Mouse (Mus musculus) T-helper 1 cell (primary cell): ENCODE results near the gene 1700067P10Rik.

Experiments
- in situ Hi-C: fragments of 300-600 bp; cut with MboI, MseI; formaldehyde crosslinking; loops from one replicate; pipeline ENCODE4 v1.15.1; 2025; ENCODE audit warnings: high pct_unique_total_duplicates

Gene 1700067P10Rik

GRCm38 (mm10) chr17:48089019-48089418, at the start of gene 1700067P10Rik:
TSS of gene 1700067P10Rik (plus strand) at chr17:48089319.
- in situ Hi-C loops: no loop called here

- in situ Hi-C loops: no loop called here
Measured at GRCm38 (mm10) chr17:48041351-48042287, 47.5 kb upstream of the 1700067P10Rik start.

DNA sequence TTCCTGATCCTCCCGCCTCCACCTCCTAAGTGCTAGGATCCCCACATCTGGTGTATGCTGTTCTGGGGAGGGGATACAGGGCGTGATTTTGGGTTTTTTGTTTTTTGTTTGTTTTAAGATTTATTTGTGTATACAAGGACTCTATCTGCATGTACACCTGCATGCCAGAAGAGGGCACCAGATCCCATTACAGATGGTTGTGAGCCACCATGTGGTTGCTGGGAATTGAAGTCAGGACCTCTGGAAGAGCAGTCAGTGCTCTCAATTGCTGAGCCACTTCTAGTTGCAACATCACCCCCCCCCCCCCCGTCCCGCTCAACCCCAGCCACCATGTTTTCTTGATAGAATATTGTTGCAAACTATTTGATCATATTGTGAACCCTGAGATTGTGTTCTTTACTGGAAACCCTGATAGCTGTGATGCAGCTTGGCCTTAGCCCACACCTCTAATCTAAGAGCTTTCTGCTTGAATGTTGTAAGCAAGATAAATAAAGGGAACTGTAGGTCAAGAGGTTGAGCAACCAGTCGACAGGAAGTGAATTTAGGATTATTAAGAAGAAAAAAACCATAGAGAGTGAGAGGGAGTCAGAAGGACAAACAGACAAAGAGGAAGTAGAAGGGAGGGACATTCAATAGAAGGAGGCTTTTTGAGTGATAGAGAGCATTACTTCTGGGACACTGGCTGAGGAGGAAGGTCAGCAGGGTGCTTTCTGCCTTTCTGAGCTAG, 45.8 kb upstream of the 1700067P10Rik start:
- in situ Hi-C loops: no loop called here

DNA sequence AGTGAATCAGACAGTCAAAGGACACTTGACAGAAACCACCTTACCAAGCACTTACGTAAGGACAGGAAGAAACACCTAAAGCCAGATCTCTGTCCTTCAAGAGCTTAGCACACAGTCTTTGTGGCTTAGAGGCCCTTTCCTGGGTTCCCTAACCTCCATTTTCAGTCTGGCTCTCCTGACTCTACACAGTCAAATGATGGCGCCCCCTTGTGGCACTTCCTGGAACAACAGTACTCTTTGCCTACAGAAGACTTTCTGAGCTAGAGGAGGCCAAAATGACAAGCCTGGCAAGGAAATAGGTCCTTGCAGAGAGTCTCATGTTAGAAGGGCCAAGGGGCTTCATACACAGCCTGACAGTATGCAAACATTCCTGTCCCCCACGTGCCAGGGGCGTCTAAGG, 43.5 kb upstream of the 1700067P10Rik start:
- in situ Hi-C loops: loop anchor here (5.0 kb wide), 3 partner anchors 48 to 123 kb away; partner anchors contain the start of gene Foxp4

DNA sequence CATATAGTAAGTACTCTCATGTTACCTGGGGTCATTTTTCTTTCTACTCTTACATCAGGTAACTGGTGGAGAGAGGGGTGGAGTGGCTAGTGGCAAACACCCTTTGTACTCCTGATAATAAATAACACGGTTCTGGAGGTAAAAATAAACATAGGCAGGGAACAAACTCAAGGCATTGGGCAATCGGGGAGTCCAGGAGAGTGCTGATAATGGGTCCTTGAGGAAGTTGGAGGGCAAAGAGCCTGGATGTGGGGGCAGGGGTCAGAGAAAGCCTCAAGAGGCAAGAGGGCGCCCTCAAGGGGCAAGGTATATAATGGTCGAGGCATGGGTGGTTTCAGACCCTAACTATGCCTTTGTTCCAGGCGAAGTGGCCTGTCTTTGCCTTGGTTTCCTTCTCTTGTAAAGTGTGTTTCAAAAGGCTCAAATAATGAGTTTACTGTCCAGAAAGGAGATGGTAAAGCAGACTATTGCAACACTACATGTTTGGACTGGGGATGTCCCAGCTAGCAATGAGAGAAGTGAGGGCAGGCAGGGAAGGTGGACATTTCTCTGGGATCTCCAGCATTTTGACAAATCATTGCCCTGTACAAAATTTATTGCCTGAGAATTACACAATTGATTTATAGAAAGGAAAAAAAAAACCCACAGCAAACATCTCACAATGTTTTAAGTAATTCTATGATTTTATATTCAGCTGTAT, 37.3 kb upstream of the 1700067P10Rik start:
- in situ Hi-C loops: no loop called here

GRCm38 (mm10) chr17:48052338-48053067, 36.6 kb upstream of the 1700067P10Rik start:
- in situ Hi-C loops: no loop called here

DNA sequence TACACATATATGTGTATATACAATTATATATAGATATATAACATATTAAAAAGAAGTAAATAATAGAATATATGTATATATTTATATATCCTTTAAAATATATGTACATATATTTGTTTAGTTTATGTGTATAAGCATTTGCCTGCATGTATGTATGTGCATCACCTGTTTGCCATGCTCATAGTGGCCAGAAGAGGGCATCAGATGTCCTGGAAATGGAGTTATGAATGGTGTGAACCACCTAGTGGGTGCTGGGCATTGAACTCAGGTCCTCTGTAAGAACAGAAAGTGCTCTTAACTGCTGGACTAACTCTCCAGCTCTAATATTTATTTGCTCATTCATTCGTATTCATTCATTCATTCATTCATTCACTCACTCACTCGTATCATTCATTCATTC, 35.5 kb upstream of the 1700067P10Rik start:
- in situ Hi-C loops: no loop called here

DNA sequence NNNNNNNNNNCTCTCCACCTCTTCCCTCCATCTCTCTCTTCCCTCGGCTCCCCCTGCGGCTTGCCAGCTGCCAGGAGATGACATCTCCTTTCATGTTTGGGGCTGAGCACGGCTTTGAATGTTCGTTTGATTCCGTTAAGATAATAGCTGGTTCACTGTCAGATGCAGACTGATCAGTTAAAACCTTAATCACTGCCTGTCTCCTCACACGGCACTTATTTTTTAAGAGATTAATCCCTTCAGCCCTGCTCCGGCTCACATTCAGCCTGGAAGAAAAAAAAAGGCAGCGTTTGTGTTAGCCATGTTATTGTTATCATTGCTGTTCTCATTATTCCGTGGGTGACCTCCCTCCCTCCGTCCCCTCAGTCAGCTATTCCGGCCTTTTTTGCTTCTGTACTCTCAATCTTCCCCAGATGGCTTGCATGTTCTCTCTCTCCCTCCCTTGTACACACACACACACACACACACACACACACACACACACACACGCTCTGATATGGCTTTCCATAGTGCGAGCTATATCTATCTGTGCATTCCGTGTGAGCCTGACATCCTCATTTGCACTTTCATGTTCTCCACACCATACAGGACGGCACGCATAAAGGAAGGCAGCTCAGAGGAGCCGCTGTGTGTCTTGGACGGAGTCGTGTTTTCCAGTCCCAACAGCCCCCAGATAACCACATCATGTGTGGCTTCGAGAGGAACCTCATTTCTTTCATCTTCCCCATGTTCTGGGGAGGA, 33.9 kb upstream of the 1700067P10Rik start:
- in situ Hi-C loops: no loop called here

DNA sequence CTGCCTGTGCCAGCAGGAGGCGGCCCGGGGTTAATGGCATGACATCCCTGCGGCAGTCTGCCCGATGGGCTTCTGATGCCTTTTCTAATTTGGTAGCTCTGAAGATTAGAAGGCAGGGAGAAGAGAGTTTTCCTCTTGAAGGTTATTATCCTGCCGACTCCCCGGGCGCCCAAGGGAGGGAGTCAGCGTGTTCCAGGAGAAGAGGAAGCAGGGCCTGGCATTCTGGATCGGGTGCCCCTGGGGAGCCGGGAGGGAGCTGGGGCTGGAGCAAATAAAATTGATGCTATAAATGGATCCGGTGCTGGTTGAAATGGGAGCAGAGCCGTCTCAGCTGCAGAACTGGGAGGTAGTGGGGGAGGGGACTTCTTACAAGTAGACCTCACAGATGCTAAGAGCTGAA, 31.7 kb upstream of the 1700067P10Rik start:
- in situ Hi-C loops: no loop called here

GRCm38 (mm10) chr17:48064196-48064843, 24.8 kb upstream of the 1700067P10Rik start:
- in situ Hi-C loops: no loop called here

DNA sequence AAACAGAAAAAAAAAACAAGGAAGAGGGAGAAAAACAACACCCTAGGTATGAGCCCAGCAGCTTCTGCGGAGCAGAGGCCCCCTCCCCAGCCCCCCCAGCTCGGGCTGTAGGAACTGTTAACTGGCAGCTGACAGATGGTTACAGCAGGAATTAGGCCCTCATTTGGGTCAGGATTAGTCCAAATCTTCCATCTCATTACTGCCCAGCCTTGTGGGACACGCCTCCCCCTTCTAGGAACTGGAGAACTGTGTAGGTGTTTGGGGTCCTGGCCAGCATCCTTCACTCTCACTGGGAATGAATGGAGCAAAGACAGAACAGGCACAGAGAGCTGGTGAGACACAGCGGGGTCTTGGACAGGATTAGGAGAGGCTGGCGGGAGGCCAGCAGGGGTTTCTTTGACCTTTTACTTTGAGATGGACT, 24.0 kb upstream of the 1700067P10Rik start:
- in situ Hi-C loops: no loop called here

GRCm38 (mm10) chr17:48067083-48067614, 22.0 kb upstream of the 1700067P10Rik start:
- in situ Hi-C loops: no loop called here

DNA sequence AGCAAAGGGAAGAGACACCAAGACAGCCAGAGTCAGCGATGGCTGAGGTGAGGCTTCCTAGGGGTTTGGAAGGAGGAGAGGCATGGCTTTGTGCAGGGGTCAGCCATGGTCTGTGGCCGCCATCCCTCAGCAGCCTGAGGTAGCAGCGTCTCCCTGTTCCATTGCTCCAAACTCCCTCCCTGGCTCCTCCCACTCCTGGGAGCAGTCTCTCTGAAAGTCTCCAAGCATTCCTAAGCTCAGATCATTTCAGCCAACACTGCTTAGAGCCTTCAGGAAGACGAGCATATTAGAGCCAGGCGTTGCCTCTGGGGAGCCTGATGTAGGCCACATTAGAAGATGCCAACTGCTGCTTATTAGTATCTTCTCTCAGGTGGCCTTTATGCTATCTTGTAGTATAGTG, 21.4 kb upstream of the 1700067P10Rik start:
- in situ Hi-C loops: no loop called here

DNA sequence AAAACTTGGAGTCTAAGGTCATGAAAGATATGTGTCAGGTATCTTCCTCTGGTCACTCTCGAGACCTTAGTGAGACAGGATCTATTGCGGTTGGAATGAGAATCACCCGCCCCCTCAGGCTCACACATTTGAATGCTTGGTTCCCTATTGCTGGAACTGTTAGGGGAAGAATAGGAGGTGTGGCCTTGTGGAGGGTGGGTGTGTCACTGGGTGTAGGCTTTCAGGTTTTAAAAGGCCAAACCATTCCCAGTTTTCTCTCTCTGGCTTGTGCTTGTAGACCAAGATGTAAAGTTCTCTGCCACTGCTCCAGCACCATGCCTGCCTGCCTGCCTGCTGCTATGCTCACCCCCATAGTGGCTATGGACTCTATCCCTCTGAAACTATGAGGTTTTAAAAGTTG, 8.5 kb upstream of the 1700067P10Rik start:
- in situ Hi-C loops: no loop called here

GRCm38 (mm10) chr17:48089446-48089845, 327 bp downstream of the 1700067P10Rik start:
- in situ Hi-C loops: no loop called here

GRCm38 (mm10) chr17:48090305-48090704, 1.2 kb downstream of the 1700067P10Rik start:
- in situ Hi-C loops: no loop called here

GRCm38 (mm10) chr17:48093286-48093817, 4.2 kb downstream of the 1700067P10Rik start:
- in situ Hi-C loops: no loop called here

GRCm38 (mm10) chr17:48094820-48095680, 5.9 kb downstream of the 1700067P10Rik start:
- in situ Hi-C loops: loop anchor here (5.0 kb wide), 2 partner anchors 48 to 303 kb away; no protein-coding TSS in a partner anchor
